Mouse (Mus musculus): Measurements from ENCODE around the gene Aff3. TPM values are rescaled to one million over a fixed set of nuclear protein-coding genes. Genes with fewer than 3 reads are reported as not detected.

Gene Aff3
- polyA plus RNA-seq, 1 experiment from 2014 or later: 0.67 TPM

DNA sequence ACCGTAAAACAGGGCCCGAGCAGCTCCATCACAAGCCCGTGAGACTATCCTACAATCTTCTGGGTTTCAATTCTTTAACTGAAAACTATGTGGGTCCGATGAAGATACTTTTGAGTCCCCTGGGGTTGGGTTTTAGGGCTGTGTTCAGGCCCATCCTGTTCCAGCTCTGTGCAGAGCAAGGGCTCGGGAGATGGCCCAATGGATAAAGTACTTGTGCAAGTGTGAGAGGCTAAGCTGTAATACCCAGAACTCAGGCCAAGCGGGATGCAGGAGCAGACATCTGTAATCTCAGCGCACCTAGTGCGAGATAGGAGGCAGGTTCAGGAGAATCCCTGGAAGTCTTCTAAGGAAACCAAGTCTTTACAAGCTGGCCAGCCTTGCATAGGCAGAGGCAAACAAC, 355.4 kb downstream of the Aff3 start:
- Histone ChIP-seq H3K36me3 (replicated peaks) (no peaks in the 10 kb centered on the region), H3K27me3 (no peaks in the 10 kb centered on the region), H3K9me3 (replicated peaks) (no peaks in the 10 kb centered on the region), H3K9ac (no peak overlapping the region), H3K27ac (replicated peaks) (no peak overlapping the region), H3K4me1 (replicated peaks) (no peaks in the 10 kb centered on the region), H3K4me3 (replicated peaks) (no peak overlapping the region), H3K4me2 (no peak overlapping the region)
- WGBS (ENCODE audit: insufficient replicate concordance): 71% methylated on average over 8 of the region's 8 CpGs
- ATAC-seq (ENCODE audit: insufficient read depth): no peak

- H3K27ac ChIP-seq (replicated peaks): no peak overlapping the region
- peak; percentile 52; the same call in 1 of the 2 replicates for ATAC-seq (ENCODE audit: insufficient read depth)
Measured at GRCm38 (mm10) chr1:38308705-38308996, 356.1 kb downstream of the Aff3 start.

DNA sequence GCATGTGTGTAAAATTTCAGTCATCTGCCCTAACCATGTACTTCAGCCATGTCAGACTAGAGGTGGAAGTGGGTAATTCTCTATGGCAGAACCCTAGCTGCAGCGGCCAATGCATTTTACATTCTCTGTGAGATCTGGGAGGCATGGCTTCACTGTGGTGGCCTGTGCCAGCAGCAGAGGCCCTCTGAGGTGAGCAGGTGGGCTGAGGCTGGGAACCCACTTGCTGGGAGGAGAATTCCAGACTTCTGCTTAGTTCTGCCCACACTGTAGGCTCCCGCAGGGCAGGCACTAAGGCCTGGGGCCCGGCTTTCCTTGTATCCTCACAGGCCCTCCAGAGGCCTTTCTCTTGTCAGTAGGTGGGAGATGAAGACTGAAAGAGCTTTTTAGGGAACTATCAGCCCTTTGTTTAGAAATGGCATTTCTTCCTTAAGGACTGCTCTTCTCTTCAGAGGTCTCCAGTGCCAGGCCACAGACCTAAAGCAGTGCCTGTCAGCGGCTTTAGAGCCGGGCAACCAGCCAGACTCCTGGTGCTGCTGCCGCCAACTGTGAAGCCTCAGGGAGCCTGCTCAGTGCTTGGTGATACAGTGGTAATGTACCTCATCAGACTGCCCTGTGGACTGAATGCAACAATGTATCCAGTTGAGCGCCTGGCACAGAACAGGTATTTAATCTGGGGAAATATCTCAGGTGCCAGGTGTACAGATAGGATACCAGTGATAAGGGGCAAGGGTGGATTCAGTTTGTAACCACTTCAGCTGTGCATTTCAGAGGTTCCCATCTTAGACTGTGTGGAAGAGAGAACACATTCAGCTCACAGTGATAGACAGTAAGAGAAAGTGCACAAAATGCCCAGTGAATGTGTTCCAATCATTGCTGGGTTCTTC, 356.7 kb downstream of the Aff3 start:
- H3K27me3 ChIP-seq: no peaks in the 10 kb centered on the region
- H3K27ac ChIP-seq (replicated peaks): 0 out of 2 replicates have a peak overlapping the region, but pooled peaks have one; percentile 5
- H3K4me2 ChIP-seq: no peak overlapping the region
- H3K4me1 ChIP-seq (replicated peaks): no peaks in the 10 kb centered on the region
- no peak overlapping the region for H3K4me3 ChIP-seq (replicated peaks)
- no peak; the same call in 1 of the 2 replicates for ATAC-seq (ENCODE audit: insufficient read depth)
- no peak overlapping the region for H3K9ac ChIP-seq
- H3K9me3 ChIP-seq (replicated peaks): no peaks in the 10 kb centered on the region
- 71% methylated on average over 7 of the region's 7 CpGs for WGBS (ENCODE audit: insufficient replicate concordance)
- H3K36me3 ChIP-seq (replicated peaks): no peaks in the 10 kb centered on the region

More at GRCm38 (mm10) chr1:38308705-38308996, 356.1 kb downstream of the Aff3 start:
- WGBS (ENCODE audit: insufficient replicate concordance): 37% methylated on average over 3 of the region's 3 CpGs
- Histone ChIP-seq H3K36me3 (replicated peaks) (no peaks in the 10 kb centered on the region), H3K27me3 (no peaks in the 10 kb centered on the region), H3K9me3 (replicated peaks) (no peaks in the 10 kb centered on the region), H3K4me1 (replicated peaks) (no peaks in the 10 kb centered on the region), H3K9ac (no peak overlapping the region), H3K4me3 (replicated peaks) (no peak overlapping the region), H3K4me2 (no peak overlapping the region)

DNA sequence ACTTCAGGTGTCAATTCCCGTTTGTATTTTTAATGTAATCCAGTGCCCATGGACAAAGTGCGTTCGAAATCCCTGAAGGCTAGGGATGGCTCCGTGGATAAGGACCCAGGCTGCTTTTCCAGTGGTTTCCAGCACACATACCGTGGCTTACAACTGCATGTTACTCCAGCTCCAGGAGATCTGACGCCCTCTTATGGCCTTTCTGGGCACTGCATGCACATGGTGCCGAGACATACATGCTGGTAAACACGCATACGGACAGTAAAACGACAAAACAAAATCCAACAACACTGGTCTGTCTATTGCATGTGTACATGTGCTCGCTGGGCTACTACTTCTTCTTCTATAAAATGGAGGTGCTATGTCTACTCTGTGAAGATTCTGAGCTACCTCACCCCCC, 357.5 kb downstream of the Aff3 start:
- Histone ChIP-seq H3K27ac (replicated peaks) (no peak overlapping the region), H3K27me3 (no peaks in the 10 kb centered on the region), H3K36me3 (replicated peaks) (no peaks in the 10 kb centered on the region), H3K9ac (no peak overlapping the region), H3K4me3 (replicated peaks) (no peak overlapping the region), H3K9me3 (replicated peaks) (no peaks in the 10 kb centered on the region), H3K4me1 (replicated peaks) (no peaks in the 10 kb centered on the region), H3K4me2 (no peak overlapping the region)
- 76% methylated on average over 11 of the region's 11 CpGs for WGBS (ENCODE audit: insufficient replicate concordance)
- no peak for ATAC-seq (ENCODE audit: insufficient read depth)

DNA sequence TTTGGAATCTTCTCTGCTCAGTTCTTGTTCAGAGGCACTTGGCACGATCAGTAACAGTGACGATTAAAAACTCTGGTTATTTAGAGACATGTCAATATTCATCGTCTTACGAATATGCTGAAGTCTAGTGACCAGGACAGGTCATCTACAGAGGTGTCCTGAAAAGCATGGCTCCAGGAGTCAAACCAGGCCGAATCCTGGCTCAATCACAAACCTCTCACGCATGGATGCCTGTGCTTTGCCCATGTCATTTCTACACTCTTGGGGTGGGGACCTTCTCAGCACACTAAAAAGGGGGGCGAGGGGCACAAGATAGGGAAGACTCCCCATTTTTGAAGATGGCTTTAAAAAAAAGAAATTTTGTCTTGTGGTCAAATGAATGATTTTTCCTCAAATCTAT, 358.6 kb downstream of the Aff3 start:
- no peaks in the 10 kb centered on the region for H3K9me3 ChIP-seq (replicated peaks)
- H3K27ac ChIP-seq (replicated peaks): no peak overlapping the region
- H3K27me3 ChIP-seq: no peaks in the 10 kb centered on the region
- no peak overlapping the region for H3K9ac ChIP-seq
- H3K36me3 ChIP-seq (replicated peaks): no peaks in the 10 kb centered on the region
- no peaks in the 10 kb centered on the region for H3K4me1 ChIP-seq (replicated peaks)
- no peak for ATAC-seq (ENCODE audit: insufficient read depth)
- no peak overlapping the region for H3K4me3 ChIP-seq (replicated peaks)
- WGBS (ENCODE audit: insufficient replicate concordance): 65% methylated on average over 7 of the region's 7 CpGs
- no peak overlapping the region for H3K4me2 ChIP-seq

- Histone ChIP-seq H3K4me1 (replicated peaks) (no peaks in the 10 kb centered on the region), H3K9me3 (replicated peaks) (no peaks in the 10 kb centered on the region), H3K27ac (replicated peaks) (no peak overlapping the region), H3K9ac (no peak overlapping the region), H3K36me3 (replicated peaks) (no peaks in the 10 kb centered on the region), H3K4me2 (no peak overlapping the region), H3K4me3 (replicated peaks) (no peak overlapping the region), H3K27me3 (no peaks in the 10 kb centered on the region)
- 75% methylated on average over 11 of the region's 11 CpGs for WGBS (ENCODE audit: insufficient replicate concordance)
- ATAC-seq (ENCODE audit: insufficient read depth): no peak
Measured at GRCm38 (mm10) chr1:38304376-38304775, 360.4 kb downstream of the Aff3 start.

DNA sequence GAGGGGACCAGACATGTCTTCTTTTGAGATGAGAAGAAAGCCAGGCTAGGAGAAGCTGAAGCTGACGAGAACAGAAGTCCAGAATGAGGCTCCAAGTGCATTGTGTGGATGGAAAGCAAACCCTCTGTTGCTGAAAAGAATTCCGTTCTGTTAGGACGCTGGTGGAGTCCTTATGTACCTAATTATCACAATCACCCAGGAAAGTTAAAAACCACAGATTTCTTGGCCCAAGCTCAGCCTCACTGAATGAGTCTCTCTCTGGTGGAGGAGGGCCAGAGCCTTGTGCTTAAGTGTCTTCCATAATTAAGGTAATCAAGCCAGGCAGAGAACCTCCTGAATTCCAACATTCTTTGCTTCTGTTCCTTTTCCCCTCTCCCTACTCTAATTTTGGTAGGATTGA, 366.5 kb downstream of the Aff3 start:
- Histone ChIP-seq H3K27ac (replicated peaks) (no peak overlapping the region), H3K9me3 (replicated peaks) (no peaks in the 10 kb centered on the region), H3K9ac (no peak overlapping the region), H3K4me2 (no peak overlapping the region), H3K36me3 (replicated peaks) (no peaks in the 10 kb centered on the region), H3K4me1 (replicated peaks) (no peaks in the 10 kb centered on the region), H3K27me3 (no peaks in the 10 kb centered on the region), H3K4me3 (replicated peaks) (no peak overlapping the region)
- WGBS (ENCODE audit: insufficient replicate concordance): 41% methylated on average over 3 of the region's 3 CpGs
- no peak for ATAC-seq (ENCODE audit: insufficient read depth)

GRCm38 (mm10) chr1:38294906-38295305, 369.8 kb downstream of the Aff3 start:
- 61% methylated on average over 6 of the region's 6 CpGs for WGBS (ENCODE audit: insufficient replicate concordance)
- no peaks in the 10 kb centered on the region for H3K27me3 ChIP-seq
- H3K27ac ChIP-seq (replicated peaks): no peak overlapping the region
- no peaks in the 10 kb centered on the region for H3K36me3 ChIP-seq (replicated peaks)
- no peak overlapping the region for H3K9ac ChIP-seq
- no peaks in the 10 kb centered on the region for H3K4me1 ChIP-seq (replicated peaks)
- no peaks in the 10 kb centered on the region for H3K9me3 ChIP-seq (replicated peaks)
- no peak overlapping the region for H3K4me2 ChIP-seq
- no peak for ATAC-seq (ENCODE audit: insufficient read depth)
- no peak overlapping the region for H3K4me3 ChIP-seq (replicated peaks)

DNA sequence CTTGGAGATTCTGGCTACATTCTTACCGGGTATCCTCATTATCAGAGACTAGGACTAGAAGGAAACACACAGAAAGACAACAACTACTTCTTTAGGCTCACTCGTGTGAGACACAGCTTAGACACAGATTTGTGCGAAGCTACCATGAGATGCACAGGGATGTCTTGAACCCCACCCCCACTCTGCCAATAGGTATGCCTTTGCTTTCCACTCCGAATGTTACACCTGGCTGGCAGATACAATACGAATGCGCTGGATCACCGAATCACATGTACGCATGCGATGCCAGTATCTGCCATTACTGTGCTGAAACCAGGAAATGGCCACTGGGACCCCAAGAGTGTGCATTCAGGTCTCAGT, 370.4 kb downstream of the Aff3 start:
- WGBS (ENCODE audit: insufficient replicate concordance): 76% methylated on average over 9 of the region's 9 CpGs
- Histone ChIP-seq H3K27me3 (no peaks in the 10 kb centered on the region), H3K36me3 (replicated peaks) (no peaks in the 10 kb centered on the region), H3K4me2 (no peak overlapping the region), H3K4me3 (replicated peaks) (no peak overlapping the region), H3K4me1 (replicated peaks) (no peaks in the 10 kb centered on the region), H3K9ac (no peak overlapping the region), H3K27ac (replicated peaks) (no peak overlapping the region), H3K9me3 (replicated peaks) (no peaks in the 10 kb centered on the region)
- no peak for ATAC-seq (ENCODE audit: insufficient read depth)

- H3K36me3 ChIP-seq (replicated peaks): no peaks in the 10 kb centered on the region
- H3K4me1 ChIP-seq (replicated peaks): no peaks in the 10 kb centered on the region
- no peak overlapping the region for H3K4me3 ChIP-seq (replicated peaks)
- no peak overlapping the region for H3K9ac ChIP-seq
- H3K27ac ChIP-seq (replicated peaks): no peak overlapping the region
- no peaks in the 10 kb centered on the region for H3K27me3 ChIP-seq
- WGBS (ENCODE audit: insufficient replicate concordance): 71% methylated on average over 12 of the region's 12 CpGs
- H3K9me3 ChIP-seq (replicated peaks): no peaks in the 10 kb centered on the region
- H3K4me2 ChIP-seq: no peak overlapping the region
- no peak for ATAC-seq (ENCODE audit: insufficient read depth)
Measured at GRCm38 (mm10) chr1:38293671-38294335, 371.0 kb downstream of the Aff3 start.

GRCm38 (mm10) chr1:38292851-38293250, 371.9 kb downstream of the Aff3 start:
- H3K9me3 ChIP-seq (replicated peaks): no peaks in the 10 kb centered on the region
- no peak overlapping the region for H3K4me2 ChIP-seq
- H3K27ac ChIP-seq (replicated peaks): no peak overlapping the region
- WGBS (ENCODE audit: insufficient replicate concordance): 63% methylated on average over 4 of the region's 4 CpGs
- H3K4me3 ChIP-seq (replicated peaks): no peak overlapping the region
- H3K36me3 ChIP-seq (replicated peaks): no peaks in the 10 kb centered on the region
- H3K4me1 ChIP-seq (replicated peaks): no peaks in the 10 kb centered on the region
- H3K9ac ChIP-seq: no peak overlapping the region
- no peaks in the 10 kb centered on the region for H3K27me3 ChIP-seq
- ATAC-seq (ENCODE audit: insufficient read depth): no peak

All from liver, embryonic 15.5 days (tissue).